Mouse (Mus musculus): ENCODE measurements around the gene Git2.

Git2 gene

DNA sequence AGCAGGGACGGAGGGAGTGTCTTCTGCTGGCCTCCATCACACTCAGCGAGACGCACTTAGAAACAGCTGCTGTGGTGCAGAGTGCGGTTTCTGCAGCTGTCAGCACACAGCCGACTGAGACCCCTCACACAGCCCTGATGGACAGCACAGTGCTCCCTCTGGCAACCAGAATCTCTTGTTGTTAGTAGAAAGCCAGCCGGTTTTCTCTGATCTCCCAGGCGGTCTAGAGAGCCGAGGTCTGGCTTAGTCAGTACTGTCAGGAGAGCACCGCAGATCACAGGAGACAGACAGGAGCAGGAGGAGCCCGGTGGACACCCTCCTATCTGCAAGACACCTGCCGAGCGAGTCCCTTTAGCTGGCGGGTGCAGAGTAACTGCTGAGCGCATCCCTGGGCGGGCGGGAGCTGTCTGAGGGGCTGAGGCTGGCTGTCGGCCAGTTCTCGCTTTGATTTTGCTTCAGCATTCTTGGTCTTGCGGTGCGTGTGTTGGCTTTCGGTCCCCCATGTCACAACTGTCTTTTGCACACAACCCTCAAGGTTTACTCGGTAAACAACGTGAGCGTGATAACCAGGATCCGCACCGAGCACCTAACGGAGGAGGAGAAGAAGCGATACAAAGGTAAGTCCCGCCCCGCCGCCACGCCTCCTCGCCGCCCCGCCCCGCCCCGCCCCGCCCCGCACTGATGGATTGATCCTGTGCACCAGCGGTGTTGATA is 21.1 kb upstream of the Git2 start:
- DNase-seq (ENCODE audit: low spot score): no peak

DNA sequence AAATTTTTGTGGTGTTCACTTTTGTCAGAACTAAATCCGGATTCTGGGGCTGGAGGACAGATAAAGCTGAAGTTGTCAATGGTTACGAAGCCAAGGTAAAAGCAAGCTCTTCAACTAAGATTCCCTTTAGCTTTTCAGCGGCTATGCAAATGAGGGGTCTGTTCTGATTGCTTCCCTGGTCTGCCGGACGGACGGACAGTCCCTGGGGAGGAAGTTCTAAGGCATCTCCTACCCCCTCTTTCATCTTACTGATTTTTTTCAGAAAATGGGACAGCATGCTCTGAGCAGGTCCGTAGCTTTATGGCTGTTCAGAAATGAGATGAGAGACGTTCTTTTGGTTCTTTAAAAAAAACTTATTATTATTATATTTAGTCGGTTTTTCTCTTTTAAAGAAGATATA is 20.3 kb upstream of the Git2 start:
- no peak for DNase-seq (ENCODE audit: low spot score)

- DNase-seq (ENCODE audit: low spot score): no peak
Measured at GRCm38 (mm10) chr5:114795231-114795630, 19.9 kb upstream of the Git2 start.

DNA sequence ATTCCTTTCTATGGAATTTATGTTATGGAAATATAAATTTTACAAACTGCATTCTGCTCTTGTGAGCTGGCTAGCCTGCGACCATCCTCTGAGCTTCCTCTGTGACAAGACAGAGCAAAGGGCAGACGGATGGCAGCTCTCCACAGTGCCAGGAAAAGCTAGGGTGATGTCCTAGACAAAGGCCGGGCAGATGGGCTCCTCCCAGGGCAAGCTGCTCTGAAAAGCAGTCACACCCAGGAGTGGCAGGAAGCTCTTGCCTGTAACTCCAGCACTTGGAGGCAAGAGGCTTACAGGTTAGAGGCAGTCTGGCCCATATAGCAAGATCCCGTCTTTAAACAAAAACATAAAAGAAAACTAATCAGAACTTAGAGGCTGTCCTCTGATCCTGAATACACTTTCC is 19.3 kb upstream of the Git2 start:
- no peak for DNase-seq (ENCODE audit: low spot score)

DNA sequence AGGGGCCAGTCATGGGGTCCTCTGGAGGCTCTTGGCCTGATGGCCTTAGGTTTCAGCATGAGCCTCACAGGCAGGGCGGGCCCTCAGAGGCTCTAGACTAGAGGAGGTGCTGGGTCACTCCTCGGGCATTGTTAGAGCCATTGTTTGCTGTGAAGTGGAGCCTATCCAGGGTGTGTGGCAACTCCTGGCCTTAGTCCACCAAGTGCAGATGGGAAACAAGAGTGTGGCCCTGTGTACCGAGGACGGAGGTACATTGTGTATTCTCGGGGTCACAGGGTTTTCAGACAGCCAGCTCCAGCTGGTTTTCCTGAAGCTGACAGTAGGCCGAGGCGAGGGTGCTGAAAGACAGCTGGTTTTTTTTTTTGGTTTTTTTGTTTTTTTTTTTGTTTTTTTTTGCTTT is 18.0 kb upstream of the Git2 start:
- DNase-seq (ENCODE audit: low spot score): no peak

- peak; percentile 74 for DNase-seq (ENCODE audit: low spot score)
Measured at GRCm38 (mm10) chr5:114785196-114785595, 9.9 kb upstream of the Git2 start.

GRCm38 (mm10) chr5:114784622-114785165 is 9.4 kb upstream of the Git2 start:
- peak; percentile 63 for DNase-seq (ENCODE audit: low spot score)

- peak; percentile 40 for DNase-seq (ENCODE audit: low spot score)
Measured at GRCm38 (mm10) chr5:114783405-114784163, 8.3 kb upstream of the Git2 start.

DNA sequence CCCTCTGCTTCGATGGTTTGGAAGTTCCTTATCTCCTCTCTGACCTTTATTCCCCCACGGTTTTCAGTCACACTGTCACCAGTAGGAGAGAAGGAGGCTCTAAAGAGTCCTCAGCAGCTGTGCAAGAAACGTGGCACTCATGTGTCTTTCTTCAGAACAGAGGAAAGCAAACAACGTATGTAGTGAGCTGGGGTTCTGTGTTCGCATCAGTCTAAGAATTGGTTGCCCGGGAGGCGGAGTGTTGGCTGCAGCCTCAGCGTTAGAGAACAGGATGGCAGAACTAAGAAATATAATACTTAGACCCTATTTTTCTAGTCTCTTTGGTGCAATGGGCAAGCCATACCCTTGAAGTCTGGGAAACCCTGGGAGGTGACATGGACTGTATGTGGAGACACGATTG is 7.7 kb upstream of the Git2 start:
- no peak for DNase-seq (ENCODE audit: low spot score)

GRCm38 (mm10) chr5:114780912-114781311 is 5.6 kb upstream of the Git2 start:
- no peak for DNase-seq (ENCODE audit: low spot score)

DNA sequence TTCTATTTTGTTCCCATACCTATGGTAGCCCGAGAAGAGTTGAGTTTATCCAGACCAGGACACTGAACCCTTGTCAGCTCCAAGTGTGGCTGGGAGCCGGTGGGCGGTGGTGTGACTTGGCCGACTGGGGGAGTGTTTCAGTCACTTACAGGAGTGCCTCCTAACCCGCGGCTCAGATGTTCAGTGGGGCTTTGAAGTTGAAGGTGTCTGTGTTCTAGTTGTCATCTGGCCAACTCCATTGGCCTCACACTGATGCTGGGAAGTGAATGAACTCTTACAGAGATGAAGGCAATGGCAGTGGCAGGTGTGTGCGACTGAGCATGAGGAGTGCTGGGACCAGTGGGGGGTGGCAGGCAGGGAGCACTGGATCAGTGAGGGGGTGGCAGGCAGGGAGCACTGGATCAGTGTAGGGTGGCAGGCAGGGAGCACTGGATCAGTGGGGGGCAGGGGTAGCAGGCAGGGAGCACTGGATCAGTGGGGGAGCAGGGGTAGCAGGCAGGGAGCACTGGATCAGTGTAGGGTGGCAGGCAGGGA is 4.7 kb upstream of the Git2 start:
- DNase-seq (ENCODE audit: low spot score): no peak

DNA sequence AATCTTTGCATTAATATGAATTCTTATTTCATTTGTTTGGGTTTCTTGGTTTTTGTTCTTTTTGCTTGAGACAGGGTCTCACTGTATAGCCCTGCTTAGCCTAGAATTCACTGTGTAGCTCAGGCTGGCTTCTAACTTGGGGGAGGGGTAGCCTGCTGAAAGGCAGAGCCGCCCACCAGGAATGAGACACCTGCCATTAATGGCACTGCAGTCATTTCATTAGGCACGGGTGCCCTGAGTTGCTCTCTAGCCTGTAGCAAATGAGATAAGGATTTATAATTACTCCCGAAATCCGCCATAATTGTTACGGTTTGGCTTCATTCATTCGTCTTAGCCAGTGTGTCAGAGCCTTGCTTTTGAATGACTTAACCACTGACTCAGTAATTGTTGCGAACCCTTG is 857 bp upstream of the Git2 start:
- DNase-seq (ENCODE audit: low spot score): no peak

DNA sequence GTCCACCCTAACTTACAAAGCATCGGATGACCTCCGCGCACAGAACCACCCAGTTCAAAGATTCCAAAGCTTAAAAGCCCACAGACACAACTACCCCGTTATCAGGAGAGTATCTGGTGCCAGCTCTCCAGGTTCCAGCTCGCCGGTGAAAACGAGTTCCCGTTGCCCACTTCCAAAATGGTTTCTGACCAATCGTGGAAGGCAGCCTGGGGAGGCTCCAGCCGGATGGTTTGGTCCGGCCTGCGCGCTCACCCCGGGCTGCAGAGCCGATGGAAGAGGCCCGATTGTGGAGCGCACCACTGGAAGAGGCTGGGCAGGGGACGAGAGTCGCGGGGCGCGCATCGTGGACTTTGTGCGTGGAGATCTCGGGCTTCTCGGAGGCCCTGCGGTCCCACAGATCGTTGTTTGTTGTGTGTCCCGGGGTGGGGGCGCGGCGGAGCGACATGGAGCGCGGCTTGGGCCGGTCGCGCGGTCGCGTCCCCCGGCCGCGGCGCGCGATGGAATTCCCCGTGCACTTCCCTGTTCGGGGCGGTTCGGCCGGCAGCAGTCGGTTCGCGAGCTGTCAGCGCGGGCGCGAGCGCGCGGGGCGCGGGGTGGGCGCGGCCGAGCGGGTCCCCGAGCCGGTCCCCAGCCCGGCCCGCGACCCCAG is 790 bp downstream of the Git2 start, which contains the start of gene Ankrd13a:
Ankrd13a (plus strand) TSS at position 275 of the 649 bp plus-strand sequence.
- peak; percentile 83 for DNase-seq (ENCODE audit: low spot score)

GRCm38 (mm10) chr5:114773780-114774179 is 1.5 kb downstream of the Git2 start:
- no peak for DNase-seq (ENCODE audit: low spot score)

- peak; percentile 95 for DNase-seq (ENCODE audit: low spot score)
Measured at GRCm38 (mm10) chr5:114773211-114773710, 2.1 kb downstream of the Git2 start.

GRCm38 (mm10) chr5:114772456-114773203 is 2.7 kb downstream of the Git2 start:
- DNase-seq (ENCODE audit: low spot score): no peak

DNA sequence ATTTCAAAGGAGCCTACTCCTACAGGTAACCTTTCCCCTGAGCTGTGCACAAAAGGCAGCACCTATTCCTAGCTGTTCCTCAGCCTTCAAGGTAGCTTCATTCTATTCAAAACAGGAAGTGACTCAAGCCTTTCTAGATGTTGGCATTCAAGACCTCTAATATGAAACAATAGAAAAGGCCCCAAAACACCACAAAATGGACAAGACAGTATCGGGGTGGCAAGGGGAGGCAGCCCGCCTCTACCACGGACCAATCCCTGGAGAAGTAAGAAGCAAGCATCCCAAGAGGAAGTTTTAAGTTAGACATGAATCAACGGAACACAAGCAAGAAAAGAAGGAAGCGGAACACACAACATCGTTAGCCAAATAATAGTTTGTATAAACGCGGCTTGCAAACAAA is 3.5 kb downstream of the Git2 start:
- no peak for DNase-seq (ENCODE audit: low spot score)

- DNase-seq (ENCODE audit: low spot score): no peak
Measured at GRCm38 (mm10) chr5:114769786-114770185, 5.5 kb downstream of the Git2 start.

DNA sequence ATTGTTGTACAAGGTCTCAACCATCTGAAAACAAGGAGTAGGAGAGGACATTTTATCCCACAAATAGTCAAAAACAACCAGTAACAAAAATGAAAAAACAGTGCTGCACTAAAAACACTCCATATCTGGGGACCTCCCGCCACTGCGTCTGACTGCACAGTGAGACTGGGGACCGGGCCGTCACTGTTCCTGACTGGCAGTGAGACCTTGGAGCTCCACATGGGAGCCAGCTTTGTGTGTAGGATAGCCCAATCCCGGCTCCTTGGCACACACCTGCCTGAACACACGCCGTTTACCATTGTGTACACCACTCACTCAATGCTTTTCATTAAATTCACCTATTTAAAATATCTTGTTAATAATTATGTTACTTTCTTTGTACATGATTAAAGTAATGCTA is 8.1 kb downstream of the Git2 start:
- no peak for DNase-seq (ENCODE audit: low spot score)

GRCm38 (mm10) chr5:114766686-114767085 is 8.6 kb downstream of the Git2 start:
- no peak for DNase-seq (ENCODE audit: low spot score)
